34 mouse cellular contexts compared by ENCODE assay signal in the genomic region with DNA sequence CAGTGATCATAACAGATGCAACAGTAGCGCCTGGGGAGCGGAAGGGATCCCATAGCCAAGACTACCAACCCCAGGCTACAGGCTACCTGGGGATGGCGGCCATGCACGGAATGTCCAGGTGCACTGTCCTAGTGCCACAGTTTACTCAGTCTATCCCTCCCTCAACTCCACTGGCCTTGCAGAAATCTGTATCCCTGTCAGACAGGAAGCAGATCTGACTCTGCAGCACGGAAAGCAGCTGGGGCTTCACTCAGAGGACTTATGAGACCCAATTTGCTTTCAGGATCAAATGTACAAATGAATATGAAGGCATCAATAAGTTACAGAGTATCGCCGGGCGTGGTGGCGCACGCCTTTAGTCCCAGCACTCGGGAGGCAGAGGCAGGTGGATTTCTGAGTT. TPM values are rescaled to one million over a fixed set of nuclear protein-coding genes. Genes with fewer than 3 reads are reported as not detected.
A peak's percentile ranks its signal among the peaks of the same experiment; 100 is the strongest.
DNase-seq lines count a peak whose midpoint lies in the region; ATAC-seq and TF ChIP-seq lines count a peak whose summit lies in the region.
"Had no signal": no experiment of that assay in that cellular context is flagged by ENCODE, and none has a peak within 500 bp of the region (broad histone marks: within the 10 kb centered on the region; RNA-seq: fewer than 3 reads in every experiment).

No protein-coding gene starts in this region.

- H3K27ac ChIP-seq in thymus, adult 2 months (ENCODE audit: control insufficient read depth, insufficient read depth, low read length): peak overlapping the region; percentile 71
- H3K27ac ChIP-seq in intestine, embryonic 16.5 days (ENCODE audit: low read length): no peak overlapping the region
- H3K27ac ChIP-seq: embryonic facial prominence, embryonic 12.5 days; embryonic facial prominence, embryonic 15.5 days; forebrain, embryonic 15.5 days; heart, adult 2 months; hindbrain, embryonic 12.5 days; hindbrain, embryonic 15.5 days had no signal

- H3K4me2 ChIP-seq in intestine, embryonic 16.5 days (ENCODE audit: low read depth, low read length): no peak overlapping the region
- H3K4me2 ChIP-seq: embryonic facial prominence, embryonic 12.5 days; embryonic facial prominence, embryonic 15.5 days; forebrain, embryonic 15.5 days; heart, embryonic 11.5 days; hindbrain, embryonic 12.5 days; hindbrain, embryonic 15.5 days had no signal

- peak overlapping the region; percentile 29 for H3K4me3 ChIP-seq in megakaryocyte, embryonic 14.5 days (replicated peaks)
- H3K4me3 ChIP-seq in thymus, adult 2 months (ENCODE audit: control insufficient read depth, insufficient read depth, low read length): no peak overlapping the region
- H3K4me3 ChIP-seq in intestine, embryonic 16.5 days (ENCODE audit: low read length): no peak overlapping the region
- H3K4me3 ChIP-seq: embryonic facial prominence, embryonic 12.5 days; embryonic facial prominence, embryonic 15.5 days; forebrain, embryonic 15.5 days; heart, adult 2 months; hindbrain, embryonic 12.5 days; hindbrain, embryonic 15.5 days had no signal

- no peak for TF ChIP-seq POLR2A in thymus, adult 2 months (IDR thresholded peaks at IDR 0.05; ENCODE audit: control insufficient read depth, extremely low read depth, insufficient read depth, low read length, poor library complexity)

- H3K4me1 ChIP-seq in megakaryocyte, embryonic 14.5 days: peaks cover 55% of the 10 kb centered on the region
- H3K4me1 ChIP-seq in thymus, adult 2 months (replicated peaks; ENCODE audit: control insufficient read depth, insufficient read depth, low read length): peaks cover 29% of the 10 kb centered on the region
- H3K4me1 ChIP-seq in intestine, embryonic 16.5 days (ENCODE audit: control insufficient read depth, insufficient read depth, low read length): peaks cover 13% of the 10 kb centered on the region

- no peak for ATAC-seq in megakaryocyte, adult 5-6 weeks (ENCODE audit: poor library complexity, severe bottlenecking)
- ATAC-seq in intestine, embryonic 16.5 days: no peak
- ATAC-seq: forebrain, embryonic 15.5 days; Patski had no signal

- H3K27me3 ChIP-seq in megakaryocyte, embryonic 14.5 days (replicated peaks): no peaks in the 10 kb centered on the region
- H3K27me3 ChIP-seq in thymus, adult 2 months (ENCODE audit: control insufficient read depth, insufficient read depth, low read length): no peaks in the 10 kb centered on the region
- H3K27me3 ChIP-seq in intestine, embryonic 16.5 days (replicated peaks; ENCODE audit: control insufficient read depth, insufficient read depth, low read length): no peaks in the 10 kb centered on the region
- H3K27me3 ChIP-seq: CH12.LX; embryonic facial prominence, embryonic 12.5 days; embryonic facial prominence, embryonic 15.5 days; forebrain, embryonic 15.5 days; hindbrain, embryonic 12.5 days; hindbrain, embryonic 15.5 days; Patski had no signal

- no peak for TF ChIP-seq CTCF in thymus, adult 2 months (IDR thresholded peaks at IDR 0.05; ENCODE audit: borderline replicate concordance, control insufficient read depth, extremely low read depth, insufficient read depth, low read length, poor library complexity)

- peaks cover 42% of the 10 kb centered on the region for H3K36me3 ChIP-seq in megakaryocyte, embryonic 14.5 days (replicated peaks; ENCODE audit: low read length)
- no peaks in the 10 kb centered on the region for H3K36me3 ChIP-seq in thymus, adult 2 months (ENCODE audit: control insufficient read depth, insufficient read depth, low read length)
- no peaks in the 10 kb centered on the region for H3K36me3 ChIP-seq in intestine, embryonic 16.5 days (ENCODE audit: control insufficient read depth, insufficient read depth, low read length)
- H3K36me3 ChIP-seq: embryonic facial prominence, embryonic 15.5 days; hindbrain, embryonic 15.5 days had no signal

- H3K9ac ChIP-seq in intestine, embryonic 16.5 days (ENCODE audit: low read depth, low read length): no peak overlapping the region
- H3K9ac ChIP-seq: embryonic facial prominence, embryonic 12.5 days; embryonic facial prominence, embryonic 15.5 days; forebrain, embryonic 15.5 days; hindbrain, embryonic 12.5 days; hindbrain, embryonic 15.5 days had no signal

- 83% methylated on average over 11 of the region's 11 CpGs for WGBS in thymus, adult 2 months
- 93% methylated on average over 11 of the region's 11 CpGs for WGBS in intestine, embryonic 16.5 days

- DNase-seq in thymus, adult 2 months: no peak
- DNase-seq in thymus, postnatal 25 days: peak; percentile 41
- DNase-seq in right cerebral cortex, postnatal 36 days (ENCODE audit: low spot score in 2 of 2): no peak
- DNase-seq in adrenal gland, adult 8-10 months: no peak
- DNase-seq: adrenal gland, postnatal 25 days; B cell, adult 2 months; cerebellum, adult 11-12 months; cerebellum, adult 8-10 months; cerebellum, postnatal 10 days; cerebellum, postnatal 36 days; gastrocnemius, postnatal 25 days; heart, adult 2 months had no signal

- no peaks in the 10 kb centered on the region for H3K9me3 ChIP-seq in megakaryocyte, embryonic 14.5 days
- H3K9me3 ChIP-seq in intestine, embryonic 16.5 days (ENCODE audit: control insufficient read depth, low read length): no peaks in the 10 kb centered on the region
- H3K9me3 ChIP-seq: embryonic facial prominence, embryonic 12.5 days; embryonic facial prominence, embryonic 15.5 days; forebrain, embryonic 15.5 days; G1E; hindbrain, embryonic 12.5 days; hindbrain, embryonic 15.5 days had no signal

RNA-seq across cellular contexts. Expression of a gene that starts 4.4 kb away (rescaled TPM):
- 80.8 and 188 TPM in 2 replicates for polyA plus RNA-seq in megakaryocyte, embryonic 14.5 days (2012; ENCODE audit: insufficient read depth, low replicate concordance)
- total RNA-seq in megakaryocyte, adult 5-6 weeks (2015): 63.0 and 80.0 TPM in 2 replicates
- total RNA-seq in megakaryocyte, adult 5-6 weeks (2017): 104 and 106 TPM in 2 replicates
- polyA plus RNA-seq in thymus, adult 2 months (2012; rRNA removed): 489 and 518 TPM in 2 replicates
- polyA plus RNA-seq in intestine, embryonic 16.5 days (2015; fragmentation: Nextera tagmentation; extraction: Ambion mirVana): 99.3 and 103 TPM in 2 replicates
- 100 to 1,000 TPM; 137 to 164 (median 150) TPM for total RNA-seq in adrenal gland, adult 8-10 months (2022)

RNA-seq across cellular contexts. Expression of a gene that starts 41.5 kb away (rescaled TPM):
- polyA plus RNA-seq in megakaryocyte, embryonic 14.5 days (2012; ENCODE audit: insufficient read depth, low replicate concordance): 90.3 and 158 TPM in 2 replicates
- 23.4 and 25.9 TPM in 2 replicates for total RNA-seq in megakaryocyte, adult 5-6 weeks (2015)
- 34.8 and 34.9 TPM in 2 replicates for total RNA-seq in megakaryocyte, adult 5-6 weeks (2017)
- polyA plus RNA-seq in thymus, adult 2 months (2012; rRNA removed): 55.8 and 58.6 TPM in 2 replicates
- polyA plus RNA-seq in intestine, embryonic 16.5 days (2015; fragmentation: Nextera tagmentation; extraction: Ambion mirVana): 85.7 and 94.6 TPM in 2 replicates
- total RNA-seq in adrenal gland, adult 8-10 months (2022): 10 to 100 TPM; 41.1 to 65.1 (median 54.5) TPM

RNA-seq across cellular contexts. Expression of a gene that starts 47.9 kb away (rescaled TPM):
- polyA plus RNA-seq in megakaryocyte, embryonic 14.5 days (2012; ENCODE audit: insufficient read depth, low replicate concordance): not detected in 2 replicates
- total RNA-seq in megakaryocyte, adult 5-6 weeks (2015): not detected in 2 replicates
- not detected in 2 replicates for total RNA-seq in megakaryocyte, adult 5-6 weeks (2017)
- not detected in 2 replicates for polyA plus RNA-seq in thymus, adult 2 months (2012; rRNA removed)
- not detected in 2 replicates for polyA plus RNA-seq in intestine, embryonic 16.5 days (2015; fragmentation: Nextera tagmentation; extraction: Ambion mirVana)
- total RNA-seq in adrenal gland, adult 8-10 months (2022): not detected
- total RNA-seq: adrenal gland, adult 18-20 months; adrenal gland, postnatal 25 days; CH12.LX; G1E; gastrocnemius, adult 8-10 months; gastrocnemius, postnatal 25 days; heart, adult 2 months; heart, postnatal 25 days; hematopoietic stem cell, adult 5-6 weeks had no signal
- polyA plus RNA-seq: brain, embryonic 14.5 days; cortical plate, adult 2 months; embryonic facial prominence, embryonic 12.5 days; embryonic facial prominence, embryonic 15.5 days; forebrain, embryonic 11.5 days; forebrain, embryonic 15.5 days; G1E; gonadal fat pad, adult 2 months; heart, adult 2 months; heart, embryonic 11.5 days; heart, embryonic 14.5 days; heart, postnatal 0 days; hindbrain, embryonic 12.5 days; hindbrain, embryonic 15.5 days; Patski had no signal
